Mouse (Mus musculus) cortical plate, adult 2 months (tissue): ENCODE measurements at regions not wholly inside any gene's neighbourhood (a gene's known extent, or its start where the extent isn't known, plus 50 kb on each side); places are given as distances from the start of the nearest gene placed in this dataset.

Experiments used
- CTCF ChIP-seq: fragments of 200-500 bp; IDR thresholded peaks from 2 replicates; pipeline ENCODE4 v1.5.1; 2011; ENCODE audit warnings: mild to moderate bottlenecking, control low read depth, low read length; ENCODE audit not compliant: insufficient read depth; ENCODE audit errors: extremely low read depth
- POLR2A ChIP-seq: fragments of 200-500 bp; IDR thresholded peaks from 2 replicates; pipeline ENCODE4 v1.6.1; 2011; ENCODE audit warnings: mild to moderate bottlenecking, low read length, control low read depth; ENCODE audit not compliant: insufficient read depth; ENCODE audit errors: extremely low read depth

DNA sequence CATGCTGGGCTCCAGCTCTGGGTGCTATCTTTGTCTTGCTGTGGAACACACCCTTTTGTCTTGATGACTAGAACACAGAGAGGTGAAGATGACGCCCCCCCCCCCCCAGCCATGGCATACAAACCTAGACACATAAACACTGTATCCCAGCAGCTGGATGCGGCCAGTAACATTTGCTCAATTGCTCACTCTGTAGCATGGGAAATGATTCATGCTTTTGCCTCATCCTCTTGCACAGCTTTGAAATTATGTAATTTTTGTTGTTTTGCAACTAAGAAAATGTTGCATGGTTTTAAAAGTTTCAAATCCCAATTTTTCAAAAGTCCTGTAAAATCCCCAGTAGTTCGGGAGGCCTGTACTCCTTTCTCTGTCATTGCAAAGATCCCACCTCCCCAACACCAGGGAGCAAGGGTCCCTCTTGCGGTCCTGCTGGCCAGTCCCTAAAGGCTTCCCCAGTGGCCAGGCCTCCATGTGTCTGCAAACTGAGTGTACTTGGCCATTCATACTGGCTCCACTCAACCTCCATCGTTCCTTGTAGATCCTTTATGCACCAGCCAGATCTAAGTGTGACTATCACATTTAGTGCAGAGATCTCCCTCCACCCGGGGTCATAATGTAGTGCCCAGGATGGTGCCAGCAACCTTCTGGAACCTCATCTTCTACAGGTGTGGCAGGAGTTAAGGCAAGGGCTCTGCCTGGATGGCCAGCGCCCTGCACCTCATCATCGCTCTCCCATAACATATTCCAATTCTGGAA, 123.3 kb upstream of the Spdye4c start:
- TF ChIP-seq CTCF (no peak), POLR2A (no peak)
